Mouse (Mus musculus): Measurements from ENCODE around the gene Slc35e3. TPM values are rescaled to one million over a fixed set of nuclear protein-coding genes. Genes with fewer than 3 reads are reported as not detected.

The Slc35e3 gene
- polyA plus RNA-seq, 1 experiment from 2014 or later: 8.1 TPM

DNA sequence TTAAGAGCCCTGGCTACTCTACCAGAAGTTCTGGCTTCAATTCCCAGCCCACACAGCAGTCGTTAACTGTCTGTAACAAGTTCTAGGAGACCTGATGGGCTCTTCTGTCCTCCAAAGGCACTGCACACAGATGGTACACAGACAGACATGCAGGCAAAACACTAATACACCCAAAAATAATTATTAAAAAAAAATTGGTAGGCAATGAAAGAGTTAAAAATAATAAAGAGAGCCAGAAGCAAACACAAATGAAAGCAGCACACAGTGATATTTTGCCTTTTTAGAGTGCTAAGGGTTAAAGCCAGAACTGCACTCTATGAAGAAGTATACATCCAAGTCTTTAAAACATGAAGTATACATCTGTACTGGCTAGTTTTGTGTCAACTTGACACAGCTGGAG lies 45.7 kb downstream of the Slc35e3 start:
- no peak for DNase-seq (ENCODE audit: low spot score)

DNA sequence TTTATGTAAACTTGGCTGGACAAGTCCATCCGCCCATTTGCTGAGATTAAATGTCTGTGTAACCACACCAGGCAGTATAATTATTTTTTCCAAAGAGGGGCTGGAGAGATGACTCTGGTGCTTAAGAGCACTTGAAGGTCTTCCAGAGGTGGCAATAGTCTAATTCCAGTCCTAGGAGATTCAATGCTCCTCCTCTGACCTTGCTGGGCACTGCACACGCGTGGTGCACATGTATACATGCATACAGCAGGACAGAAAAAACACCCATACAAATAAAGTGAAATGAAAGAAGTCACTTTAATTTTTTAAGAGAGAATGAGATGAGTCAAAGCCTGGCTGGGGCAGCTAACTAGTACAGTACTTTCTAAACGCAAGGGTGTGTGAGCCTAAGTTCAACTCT lies 46.3 kb downstream of the Slc35e3 start:
- no peak for DNase-seq (ENCODE audit: low spot score)

DNA sequence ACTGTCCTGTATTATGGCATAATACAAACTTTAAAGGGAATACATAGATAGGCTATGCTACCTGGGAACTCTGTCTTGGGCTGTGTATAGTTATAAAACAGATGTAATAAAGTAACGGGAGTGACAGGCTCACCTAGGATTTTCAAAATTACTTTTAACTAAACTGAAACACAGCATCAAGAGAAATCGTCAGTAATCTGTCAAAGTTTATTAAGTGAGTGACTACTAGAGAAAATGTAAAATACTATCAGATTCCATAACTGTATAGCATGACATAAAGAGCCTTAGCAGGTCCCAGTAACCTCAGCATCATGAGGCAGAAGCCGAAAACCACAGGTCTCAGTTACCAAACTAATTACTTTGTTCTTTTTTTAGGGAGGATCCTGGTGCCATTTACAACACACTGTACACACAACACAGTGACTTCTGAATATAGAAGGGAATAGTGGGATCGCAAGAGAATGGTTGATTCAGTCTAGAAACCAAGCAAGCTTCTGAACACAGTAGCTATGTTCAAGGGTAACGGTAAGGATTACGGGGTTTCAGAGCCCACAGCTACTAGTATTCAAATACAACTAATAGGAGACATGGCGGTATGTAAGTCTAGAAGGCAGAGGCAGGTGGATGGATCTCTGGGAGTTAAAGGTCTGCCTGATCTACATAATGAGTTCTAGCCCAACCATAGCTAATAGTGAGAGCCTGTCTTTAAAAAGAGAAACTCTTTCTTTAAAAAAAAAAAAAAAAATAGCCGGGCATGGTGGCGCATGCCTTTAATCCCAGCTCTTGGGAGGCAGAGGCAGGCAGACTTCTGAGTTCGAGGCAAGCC lies 47.6 kb downstream of the Slc35e3 start:
- no peak for DNase-seq (ENCODE audit: low spot score)

GRCm38 (mm10) chr10:117697561-117698115 lies 48.5 kb downstream of the Slc35e3 start:
- DNase-seq (ENCODE audit: low spot score): no peak

GRCm38 (mm10) chr10:117696827-117697560 lies 49.2 kb downstream of the Slc35e3 start:
- no peak for DNase-seq (ENCODE audit: low spot score)

DNA sequence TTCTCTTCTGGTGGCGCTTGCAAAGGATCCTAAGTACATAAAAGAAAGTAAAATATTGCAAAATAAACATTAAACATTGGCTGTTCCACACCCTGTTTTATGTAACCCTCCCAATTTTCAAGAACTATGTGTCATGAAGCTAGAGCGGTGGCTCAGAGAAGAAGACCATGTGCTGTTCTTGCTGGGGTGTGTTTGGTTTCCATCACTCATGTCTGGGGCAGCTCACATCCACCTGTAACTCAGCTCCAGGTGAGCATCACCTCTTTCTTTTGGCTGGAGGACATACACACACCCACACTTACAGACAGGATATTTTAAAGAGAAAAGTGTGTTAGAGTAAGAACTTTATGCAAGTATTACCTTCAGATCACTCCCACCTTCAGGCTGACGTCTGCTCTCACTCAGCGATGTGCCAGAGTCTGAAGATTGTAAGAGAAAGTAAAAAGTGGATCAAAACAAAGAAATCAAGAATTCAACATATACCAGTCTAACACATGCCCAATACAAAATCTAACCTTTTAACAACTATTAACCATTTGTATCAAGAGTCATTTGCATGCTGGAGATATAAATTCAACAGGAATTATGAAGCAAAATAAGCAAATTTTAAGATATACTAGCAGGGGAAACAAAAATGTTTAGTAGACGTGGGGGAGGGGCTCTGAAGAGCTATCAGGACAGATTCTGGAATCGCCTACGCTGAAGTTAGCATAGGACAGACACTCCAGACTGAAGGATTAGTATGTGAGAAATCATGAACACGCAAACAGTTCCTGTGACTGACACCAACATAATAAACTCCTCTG lies 49.9 kb downstream of the Slc35e3 start:
- DNase-seq (ENCODE audit: low spot score): no peak

DNA sequence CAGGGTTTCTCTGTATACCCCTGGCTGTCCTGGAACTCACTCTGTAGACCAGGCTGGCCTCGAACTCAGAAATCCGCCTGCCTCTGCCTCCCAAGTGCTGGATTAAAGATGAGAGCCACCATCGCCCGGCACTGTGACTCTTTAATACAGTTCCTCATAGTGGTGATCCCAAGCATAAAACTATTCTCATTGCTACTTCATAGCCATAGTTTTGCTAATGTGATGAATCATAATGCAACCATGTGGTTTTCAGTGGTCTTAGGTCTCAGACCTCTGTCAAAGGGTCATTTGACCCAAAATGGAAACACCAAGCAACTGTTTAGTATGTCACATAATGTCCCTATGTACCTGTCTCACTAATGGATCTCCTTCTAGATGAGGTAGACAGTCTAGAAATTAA lies 50.6 kb downstream of the Slc35e3 start:
- no peak for DNase-seq (ENCODE audit: low spot score)

GRCm38 (mm10) chr10:117695027-117695426 lies 51.1 kb downstream of the Slc35e3 start:
- DNase-seq (ENCODE audit: low spot score): no peak

GRCm38 (mm10) chr10:117694255-117694953 lies 51.8 kb downstream of the Slc35e3 start:
- no peak for DNase-seq (ENCODE audit: low spot score)

DNA sequence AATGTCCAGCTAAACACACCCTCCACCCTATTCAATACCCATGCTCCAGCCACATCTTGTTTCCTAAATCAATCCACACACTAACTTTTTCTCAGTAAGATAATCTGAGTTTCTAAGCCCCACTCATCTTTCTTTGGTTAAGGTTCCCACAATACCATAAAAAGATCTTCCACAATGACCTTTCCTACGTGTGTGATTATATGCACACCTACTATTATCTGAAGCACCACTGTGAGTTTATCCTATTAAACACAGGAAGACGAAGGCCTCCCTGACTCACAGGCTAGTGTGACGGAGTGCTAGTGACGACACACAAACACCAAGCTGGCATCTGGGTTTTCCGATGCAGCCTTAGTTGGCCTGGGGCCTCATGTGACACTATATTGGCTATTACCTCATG lies 53.2 kb downstream of the Slc35e3 start:
- no peak for DNase-seq (ENCODE audit: low spot score)

- no peak for DNase-seq (ENCODE audit: low spot score)
These were observed 54.0 kb downstream of the Slc35e3 start for GRCm38 (mm10) chr10:117692173-117692572.

DNA sequence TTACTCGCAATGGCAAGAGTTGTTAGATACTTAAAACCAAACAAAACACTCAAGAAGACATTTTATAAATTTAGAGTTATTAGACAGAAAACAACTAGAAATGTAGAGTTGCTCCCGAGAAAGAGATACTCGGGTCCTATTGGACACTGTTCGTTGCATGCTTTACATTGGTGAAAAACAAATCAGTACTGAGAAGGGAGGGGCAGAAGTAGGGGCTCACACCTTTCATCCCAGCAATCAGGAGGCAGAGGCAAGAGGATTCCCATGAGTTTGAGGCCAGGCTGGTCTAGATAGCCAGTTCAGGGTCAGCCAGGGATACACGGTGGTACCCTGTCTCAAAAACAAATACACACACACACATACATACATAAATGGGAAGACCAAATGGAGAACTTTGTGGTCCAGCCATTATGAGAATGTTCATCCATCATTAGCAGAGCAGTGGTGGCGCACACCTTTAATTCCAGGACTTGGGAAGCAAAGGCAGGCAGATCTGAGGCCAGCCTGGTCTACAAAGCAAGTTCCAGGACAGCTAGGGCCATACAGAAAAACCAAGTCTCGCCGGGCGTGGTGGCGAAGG lies 54.7 kb downstream of the Slc35e3 start:
- DNase-seq (ENCODE audit: low spot score): no peak

DNA sequence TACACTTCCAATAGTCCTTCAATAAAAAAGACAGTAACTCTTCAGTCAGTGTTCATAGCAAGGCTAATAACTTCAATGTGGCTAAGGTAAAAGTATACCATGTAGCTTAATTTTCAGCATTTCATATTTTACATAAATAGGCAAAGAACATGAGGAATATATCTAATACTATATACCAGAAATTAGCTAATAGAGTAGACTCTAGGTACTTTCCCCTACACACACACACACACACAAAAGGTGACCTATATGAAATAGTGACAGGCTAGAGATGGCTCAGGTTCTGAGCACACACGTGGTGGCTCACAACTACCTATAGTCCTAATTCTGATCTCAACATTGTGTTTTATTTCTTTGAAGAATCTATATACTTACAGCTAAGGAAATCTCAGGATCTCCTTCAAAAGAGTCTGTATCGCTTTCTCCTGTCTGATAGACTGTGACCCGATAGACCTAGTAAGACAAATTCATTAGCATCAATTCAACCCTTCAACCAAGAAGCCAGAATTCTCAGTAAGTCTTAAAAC lies 55.3 kb downstream of the Slc35e3 start:
- no peak for DNase-seq (ENCODE audit: low spot score)

DNA sequence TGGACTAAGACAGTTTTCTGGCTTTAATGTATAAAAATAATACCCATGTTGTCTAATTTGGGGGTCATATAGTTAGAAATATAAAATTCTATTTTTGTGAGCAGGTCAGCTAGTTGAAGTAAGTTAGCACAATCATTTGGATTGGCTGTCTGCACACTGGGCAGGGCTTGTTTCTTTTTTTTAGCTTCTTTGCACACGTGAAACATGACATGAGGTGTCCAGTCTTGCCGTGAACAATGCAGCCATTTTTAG lies 56.1 kb downstream of the Slc35e3 start:
- no peak for DNase-seq (ENCODE audit: low spot score)

DNA sequence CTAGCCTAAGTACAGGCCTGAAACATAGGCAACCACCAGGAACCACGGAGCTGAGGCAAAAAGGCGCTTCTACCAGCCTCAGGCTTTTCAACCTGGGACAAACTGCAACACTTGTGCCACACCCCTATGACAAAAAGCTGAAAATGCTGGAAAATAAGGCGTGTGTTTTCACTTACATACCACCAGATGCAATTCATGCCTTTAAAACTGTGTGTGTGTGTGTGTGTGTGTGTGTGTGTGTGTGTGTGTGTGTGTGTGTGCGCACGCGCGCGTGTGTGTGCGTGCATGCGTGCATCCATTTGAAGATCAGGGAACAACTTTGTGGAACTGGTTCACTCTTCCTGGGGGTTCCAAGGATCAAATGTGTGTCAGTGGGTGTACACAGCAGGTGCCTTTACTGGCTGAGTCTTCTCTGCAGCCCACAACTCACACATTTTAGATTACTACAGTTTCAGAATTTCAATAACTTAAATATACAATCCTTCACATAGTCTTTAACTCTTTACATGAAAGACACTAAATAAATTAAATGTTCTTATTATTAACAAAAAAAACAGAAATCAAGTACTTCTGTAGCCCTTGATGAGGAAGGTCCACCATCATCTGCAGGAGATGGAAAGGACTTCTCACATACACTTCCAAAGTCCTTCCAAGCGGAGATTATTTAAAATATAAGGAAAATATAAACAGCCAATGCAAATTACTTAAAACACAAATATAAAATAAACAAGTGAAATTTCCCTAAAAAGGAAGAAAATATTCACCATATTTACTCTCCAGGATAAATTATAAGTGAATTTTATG lies 56.7 kb downstream of the Slc35e3 start:
- DNase-seq (ENCODE audit: low spot score): no peak

DNA sequence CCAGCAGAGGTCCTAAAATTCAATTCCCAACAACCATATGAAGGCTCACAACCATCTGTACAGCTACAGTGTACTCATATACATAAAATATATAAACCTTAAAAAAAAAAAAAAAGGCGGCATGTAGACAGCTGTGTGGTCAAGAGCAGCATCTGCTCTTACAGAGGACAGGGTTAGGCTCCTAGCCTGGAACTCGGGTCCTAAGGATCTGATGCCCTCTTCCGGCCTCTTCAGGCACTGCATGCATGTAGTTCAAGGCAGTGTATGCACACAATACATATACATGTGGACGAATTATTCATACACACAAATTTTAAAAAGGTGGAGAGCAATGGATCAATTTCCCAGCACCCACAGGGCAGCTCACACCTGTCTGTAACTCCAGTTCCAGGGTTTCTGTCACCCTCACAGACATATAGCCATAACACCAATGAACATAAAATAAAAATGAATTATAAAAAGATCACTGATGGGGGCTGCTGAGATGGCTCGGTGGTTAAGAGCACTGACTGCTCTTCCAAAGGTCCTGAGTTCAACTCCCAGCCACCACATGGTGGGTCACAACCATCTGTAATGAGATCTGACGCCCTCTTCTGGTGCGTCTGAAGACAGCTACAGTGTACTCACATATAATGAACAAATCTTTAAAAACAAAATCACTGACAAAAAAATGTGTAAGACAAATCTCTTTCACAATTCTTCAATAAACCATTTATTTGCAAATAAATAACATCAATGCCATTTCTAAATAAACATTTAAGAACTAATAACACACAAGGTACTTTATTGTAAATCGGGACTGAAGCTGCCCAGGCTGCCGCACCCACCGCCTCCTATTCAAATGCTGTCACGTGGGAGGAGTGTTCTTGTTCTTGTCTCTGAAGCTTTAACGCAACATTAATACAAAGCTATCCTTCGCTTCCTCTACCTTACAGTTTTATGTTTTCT lies 57.7 kb downstream of the Slc35e3 start:
- DNase-seq (ENCODE audit: low spot score): no peak

DNA sequence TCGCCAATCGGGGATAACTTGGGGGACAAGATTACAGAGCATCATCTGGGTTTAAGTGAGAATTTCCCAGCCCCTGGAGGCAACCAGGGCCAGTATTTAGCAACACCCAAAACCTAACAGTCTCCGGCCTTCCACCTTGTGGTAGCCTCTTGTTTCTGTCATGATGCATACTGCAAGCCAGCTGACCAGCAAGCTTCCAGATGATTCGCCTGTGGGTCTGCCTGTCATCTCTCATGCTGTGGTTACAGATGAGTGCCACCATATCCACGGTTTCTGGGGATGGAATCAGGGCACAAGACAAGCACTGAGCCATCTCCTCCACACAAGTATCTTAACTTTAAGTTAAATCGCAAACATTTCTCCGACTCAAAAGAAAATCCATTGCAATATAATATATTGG lies 58.6 kb downstream of the Slc35e3 start:
- DNase-seq (ENCODE audit: low spot score): no peak

DNA sequence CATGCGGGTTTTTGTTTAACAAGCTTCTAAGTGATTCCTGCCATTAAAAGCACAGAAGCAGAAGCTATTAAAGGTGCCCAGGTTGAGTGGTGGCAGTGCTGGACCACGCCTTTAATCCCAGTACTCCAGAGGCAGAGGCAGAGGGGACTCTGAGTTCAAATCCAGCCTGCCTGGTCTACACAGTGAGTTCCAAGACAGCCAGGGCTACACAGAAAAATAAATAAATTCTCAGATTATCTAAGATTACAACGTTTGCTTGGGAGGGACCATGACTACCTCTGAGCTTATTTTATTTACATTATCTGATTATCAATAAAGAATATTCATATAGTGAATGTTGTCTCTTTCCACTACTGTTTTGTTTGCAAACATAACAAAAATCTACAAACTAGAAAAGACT lies 59.1 kb downstream of the Slc35e3 start:
- no peak for DNase-seq (ENCODE audit: low spot score)

All from thymus, postnatal 0 days (tissue).